Mouse (Mus musculus) CH12.LX (cell line): ENCODE data around the gene Grip1. TPM values are rescaled to one million over a fixed set of nuclear protein-coding genes. Genes with fewer than 3 reads are reported as not detected.

Experiments
- DNase-seq: peaks from one replicate; pipeline ENCODE4 v3.0.0-alpha.2; 2013; ENCODE audit errors: extremely low read depth
- H3K27ac ChIP-seq: 2 replicates; pipeline ENCODE4 v1.5.1; 2012; ENCODE audit warnings: low read depth, mild to moderate bottlenecking, control low read depth, moderate library complexity; ENCODE audit not compliant: insufficient read depth
- H3K27me3 ChIP-seq: replicated peaks from 2 replicates; pipeline ENCODE3; 2012; ENCODE audit warnings: inconsistent platforms
- H3K36me3 ChIP-seq, 2 experiments: replicated peaks in 1 of 2; 2 replicates each; pipeline versions ENCODE3 to v1.6.1; 2012; ENCODE audit warnings: inconsistent platforms in 1 of 2, low read length in 1 of 2, mild to moderate bottlenecking in 1 of 2, mixed read lengths in 1 of 2, moderate library complexity in 1 of 2; ENCODE audit not compliant: control insufficient read depth in 1 of 2, insufficient read depth in 1 of 2
- H3K4me1 ChIP-seq, 2 experiments: 2 replicates each; pipeline ENCODE4 v1.6.1; 2012; ENCODE audit warnings: inconsistent platforms in 1 of 2, moderate library complexity in 1 of 2; ENCODE audit not compliant: insufficient read depth in 2 of 2, control insufficient read depth in 1 of 2
- H3K4me2 ChIP-seq: 2 replicates; pipeline ENCODE4 v1.6.1; 2012; ENCODE audit warnings: low read depth, mild to moderate bottlenecking, control low read depth; ENCODE audit not compliant: poor library complexity, insufficient read depth, severe bottlenecking
- H3K4me3 ChIP-seq, 3 experiments: fragments of 150-350 bp in 1 of 3; sonication (generic) in 1 of 3; replicated peaks in 1 of 3; 2 replicates each; pipeline versions ENCODE3 to v1.5.1; 2011 to 2012; ENCODE audit warnings: low read depth in 2 of 3, low read length in 2 of 3, mild to moderate bottlenecking in 2 of 3, moderate library complexity in 2 of 3, control low read depth in 1 of 3, improper control_type of control experiment in 1 of 3, inconsistent platforms in 1 of 3, mixed read lengths in 1 of 3; ENCODE audit not compliant: poor library complexity in 1 of 3
- H3K79me2 ChIP-seq: replicated peaks from 2 replicates; pipeline ENCODE4 v1.6.1; 2012; ENCODE audit warnings: mild to moderate bottlenecking, moderate library complexity; ENCODE audit not compliant: control insufficient read depth, poor library complexity, insufficient read depth, severe bottlenecking; ENCODE audit errors: extremely low read depth
- H3K9ac ChIP-seq: 2 replicates; pipeline ENCODE4 v1.6.1; 2012; ENCODE audit warnings: low read depth, mild to moderate bottlenecking, control low read depth, moderate library complexity; ENCODE audit not compliant: insufficient read depth
- H3K9me3 ChIP-seq: replicated peaks from 2 replicates; pipeline ENCODE3; 2012; ENCODE audit warnings: low read length, inconsistent platforms, mixed read lengths
- BHLHE40 ChIP-seq: IDR thresholded peaks from 2 replicates; pipeline ENCODE4 v1.6.1; 2011; ENCODE audit warnings: mild to moderate bottlenecking, low read depth, low read length, improper control_type of control experiment
- CHD2 ChIP-seq: IDR thresholded peaks from 2 replicates; pipeline ENCODE4 v1.6.1; 2011; ENCODE audit warnings: low read length, improper control_type of control experiment
- CTCF ChIP-seq, 2 experiments: IDR thresholded peaks in 1 of 2; conservative IDR thresholded peaks in 1 of 2; 2 replicates each; pipeline ENCODE4 v1.5.1; 2011 to 2012; ENCODE audit warnings: low read depth in 2 of 2, low read length in 2 of 2, improper control_type of control experiment in 1 of 2, inconsistent platforms in 1 of 2, mild to moderate bottlenecking in 1 of 2, moderate library complexity in 1 of 2
- E2F4 ChIP-seq: IDR thresholded peaks from 2 replicates; pipeline ENCODE4 v1.6.1; 2011; ENCODE audit warnings: low read depth, low read length, improper control_type of control experiment; ENCODE audit not compliant: insufficient replicate concordance
- ELF1 ChIP-seq: IDR thresholded peaks from 2 replicates; pipeline ENCODE4 v1.6.1; 2014; ENCODE audit warnings: low read depth, mild to moderate bottlenecking, inconsistent platforms, low read length, improper control_type of control experiment
- ETS1 ChIP-seq: conservative IDR thresholded peaks from 2 replicates; pipeline ENCODE4 v1.6.1; 2012; ENCODE audit warnings: low read depth, mild to moderate bottlenecking, inconsistent platforms, low read length, improper control_type of control experiment, moderate library complexity
- GABPA ChIP-seq: IDR thresholded peaks from 2 replicates; pipeline ENCODE4 v1.6.1; 2012; ENCODE audit warnings: low read depth, low read length, improper control_type of control experiment, inconsistent platforms; ENCODE audit not compliant: insufficient replicate concordance
- HCFC1 ChIP-seq: IDR thresholded peaks from 2 replicates; pipeline ENCODE4 v1.6.1; 2012; ENCODE audit warnings: low read depth, mild to moderate bottlenecking, inconsistent platforms, low read length, improper control_type of control experiment
- JUN ChIP-seq: IDR thresholded peaks from 2 replicates; pipeline ENCODE4 v1.6.1; 2011; ENCODE audit warnings: low read depth, mild to moderate bottlenecking, low read length, improper control_type of control experiment, moderate library complexity; ENCODE audit not compliant: insufficient read depth
- KAT2A ChIP-seq: IDR thresholded peaks from 2 replicates; pipeline ENCODE4 v1.6.1; 2012; ENCODE audit warnings: low read length, improper control_type of control experiment, inconsistent platforms; ENCODE audit not compliant: insufficient replicate concordance
- MEF2A ChIP-seq: IDR thresholded peaks from 2 replicates; pipeline ENCODE4 v1.6.1; 2014; ENCODE audit warnings: low read depth, mild to moderate bottlenecking, inconsistent platforms, low read length, improper control_type of control experiment, borderline replicate concordance
- RAD21 ChIP-seq: IDR thresholded peaks from 2 replicates; pipeline ENCODE4 v1.6.1; 2011; ENCODE audit warnings: low read depth, mild to moderate bottlenecking, low read length, improper control_type of control experiment, moderate library complexity
- RCOR1 ChIP-seq: conservative IDR thresholded peaks from 2 replicates; pipeline ENCODE4 v1.6.1; 2012; ENCODE audit warnings: low read depth, mild to moderate bottlenecking, inconsistent platforms, low read length, improper control_type of control experiment
- SIN3A ChIP-seq: IDR thresholded peaks from 2 replicates; pipeline ENCODE4 v1.6.1; 2012; ENCODE audit warnings: low read length, improper control_type of control experiment, inconsistent platforms
- SMC3 ChIP-seq: IDR thresholded peaks from 2 replicates; pipeline ENCODE4 v1.6.1; 2011; ENCODE audit warnings: low read depth, low read length, improper control_type of control experiment
- TBP ChIP-seq: conservative IDR thresholded peaks from 2 replicates; pipeline ENCODE4 v1.6.1; 2011; ENCODE audit warnings: low read depth, low read length, improper control_type of control experiment
- TCF12 ChIP-seq: IDR thresholded peaks from 2 replicates; pipeline ENCODE4 v1.6.1; 2014; ENCODE audit warnings: low read depth, mild to moderate bottlenecking, inconsistent platforms, low read length, improper control_type of control experiment
- UBTF ChIP-seq: IDR thresholded peaks from 2 replicates; pipeline ENCODE4 v1.6.1; 2012; ENCODE audit warnings: low read depth, mild to moderate bottlenecking, inconsistent platforms, low read length, improper control_type of control experiment, moderate library complexity
- USF1 ChIP-seq: IDR thresholded peaks from 2 replicates; pipeline ENCODE4 v1.6.1; 2014; ENCODE audit warnings: low read depth, mild to moderate bottlenecking, inconsistent platforms, low read length, improper control_type of control experiment
- ZC3H11A ChIP-seq: IDR thresholded peaks from 2 replicates; pipeline ENCODE4 v1.6.1; 2012; ENCODE audit warnings: low read depth, mild to moderate bottlenecking, inconsistent platforms, low read length, improper control_type of control experiment
- ZMIZ1 ChIP-seq: IDR thresholded peaks from 2 replicates; pipeline ENCODE4 v1.6.1; 2012; ENCODE audit warnings: low read depth, mild to moderate bottlenecking, inconsistent platforms, low read length, improper control_type of control experiment
- ZNF384 ChIP-seq: IDR thresholded peaks from 2 replicates; pipeline ENCODE4 v1.6.1; 2012; ENCODE audit warnings: low read depth, low read length, improper control_type of control experiment, inconsistent platforms
- dilution Hi-C: fragments of 300-500 bp; cut with MboI; formaldehyde crosslinking; loops from 2 replicates; pipeline ENCODE4 v1.14.3; 2020; ENCODE audit warnings: low sequenced_read_pairs; ENCODE audit not compliant: extremely low pct_unique_long_range_greater_than_20kb, extremely low pct_ligation_motif_present
- in situ Hi-C: fragments of 300-500 bp; cut with MboI; formaldehyde crosslinking; loops from 3 replicates; pipeline ENCODE4 v1.14.3; 2019; ENCODE audit warnings: low sequenced_read_pairs, low pct_ligation_motif_present, low pct_unique_long_range_greater_than_20kb, mixed read lengths
- polyA plus RNA-seq: library from polyadenylated mRNA; unstranded; fragments of >175 nt; gene quantifications from 2 replicates; pipeline ENCODE4 v1.2.1, GENCODE M21; 2012; ENCODE audit warnings: low read depth; ENCODE audit not compliant: insufficient read length
- total RNA-seq, 2 experiments: library from RNA; depleted of rRNA; stranded (reverse); fragments of 300-350 nt in 1 of 2; fragments of >200 nt in 1 of 2; gene quantifications; 2 replicates each; pipeline ENCODE4 v1.2.3; 2012 to 2014

Gene Grip1
- total and polyA plus RNA-seq, 3 experiments: 0.09 to 0.33 (median 0.13) TPM

- TF ChIP-seq JUN: no peak
- TF ChIP-seq SMC3: peak; percentile 44
- TF ChIP-seq GABPA: no peak
- peak; percentile 23; the same call in 1 of the 2 replicates for TF ChIP-seq ZC3H11A
- no peak for TF ChIP-seq KAT2A
- TF ChIP-seq RAD21: peak; percentile 56
- TF ChIP-seq MEF2A: no peak
- TF ChIP-seq ELF1: no peak
- TF ChIP-seq CTCF (conservative IDR thresholded peaks at IDR 0.05 in 1 of 2, IDR thresholded peaks at IDR 0.05 in 1 of 2; ENCODE audit: low read depth in 2 of 2, low read length in 2 of 2): peak in 1 of 2 experiments; percentile 42; a peak in 2 of 4 replicates
- no peak for TF ChIP-seq HCFC1
- TF ChIP-seq USF1: no peak
- TF ChIP-seq RCOR1: no peak
- no peak for TF ChIP-seq ZMIZ1
- no peak for TF ChIP-seq UBTF
- TF ChIP-seq TCF12: no peak
- TF ChIP-seq BHLHE40: no peak
- no peak for TF ChIP-seq E2F4
- TF ChIP-seq, all 38 proteins: peak for 4
- no peak for DNase-seq
- Histone ChIP-seq H3K4me1 (0 out of 4 replicates have a peak, but pooled peaks cover 0 to 2% of the 10 kb centered on the region in 2 experiments), H3K4me3 (no peak overlapping the region), H3K36me3 (no peaks in the 10 kb centered on the region), H3K79me2 (no peaks in the 10 kb centered on the region), H3K27me3 (no peaks in the 10 kb centered on the region), H3K9me3 (no peaks in the 10 kb centered on the region), H3K4me2 (no peak overlapping the region), H3K27ac (no peak overlapping the region), H3K9ac (no peak overlapping the region)
- in situ Hi-C loops (no loop called here), dilution Hi-C loops (no loop called here)
Observed at GRCm38 (mm10) chr10:119779657-119780056, 326.0 kb downstream of the Grip1 start.

GRCm38 (mm10) chr10:119790507-119790906, 336.9 kb downstream of the Grip1 start:
- Histone ChIP-seq H3K4me2 (no peak overlapping the region), H3K9me3 (no peaks in the 10 kb centered on the region), H3K27me3 (no peaks in the 10 kb centered on the region), H3K4me3 (no peak overlapping the region), H3K79me2 (no peaks in the 10 kb centered on the region), H3K4me1 (no peaks in the 10 kb centered on the region), H3K36me3 (no peaks in the 10 kb centered on the region), H3K9ac (no peak overlapping the region), H3K27ac (no peak overlapping the region)
- peak; percentile 23 for DNase-seq
- dilution Hi-C loops: no loop called here
- in situ Hi-C loops: loop anchor here (10.0 kb wide), 1 partner anchor 146 kb away; no protein-coding TSS in a partner anchor
- TF ChIP-seq BHLHE40 (no peak), ETS1 (no peak), SIN3A (no peak), CTCF (conservative IDR thresholded peaks at IDR 0.05 in 1 of 2, IDR thresholded peaks at IDR 0.05 in 1 of 2; ENCODE audit: low read depth in 2 of 2, low read length in 2 of 2) (peak in 1 of 2 experiments; percentile 72; a peak in 2 of 4 replicates), CHD2 (no peak), SMC3 (peak; percentile 42), ZC3H11A (no peak; the same call in 1 of the 2 replicates), RAD21 (peak; percentile 80), ZNF384 (peak; percentile 92), TBP (no peak)
